Mouse (Mus musculus): ENCODE data around the gene Dync2h1.

GRCm38 (mm10) chr9:7216240-7216639, 32.0 kb upstream of the Dync2h1 start:
- TF ChIP-seq CTCF (IDR thresholded peaks at IDR 0.05; ENCODE audit: control insufficient read depth, insufficient read depth, insufficient read length) (no peak), MAX (IDR thresholded peaks at IDR 0.05) (no peak), USF1 (IDR thresholded peaks at IDR 0.05; ENCODE audit: low read depth) (no peak), MYOD1 (IDR thresholded peaks at IDR 0.05; ENCODE audit: control insufficient read depth, insufficient read length, low read depth) (no peak)

All from C2C12 (cell line).